Mouse (Mus musculus): Measurements from ENCODE around the gene Cxcl14.

The Cxcl14 gene

GRCm38 (mm10) chr13:56251924-56252619 lies 44.3 kb downstream of the Cxcl14 start, which contains the start of gene Neurog1:
Gene Neurog1 (minus strand): TSS chr13:56252163.
- DNase-seq (ENCODE audit: low read depth in 1 of 2, low spot score in 2 of 2): no peak

GRCm38 (mm10) chr13:56251176-56251923 lies 45.0 kb downstream of the Cxcl14 start:
- DNase-seq (ENCODE audit: low read depth in 1 of 2, low spot score in 2 of 2): no peak

GRCm38 (mm10) chr13:56250551-56251161 lies 45.7 kb downstream of the Cxcl14 start:
- DNase-seq (ENCODE audit: low read depth in 1 of 2, low spot score in 2 of 2): no peak

- DNase-seq (ENCODE audit: low read depth in 1 of 2, low spot score in 2 of 2): no peak
These were observed 46.6 kb downstream of the Cxcl14 start for GRCm38 (mm10) chr13:56249593-56250341.

- DNase-seq (ENCODE audit: low read depth in 1 of 2, low spot score in 2 of 2): no peak
These were observed 53.2 kb downstream of the Cxcl14 start for GRCm38 (mm10) chr13:56243104-56243503.

GRCm38 (mm10) chr13:56240012-56240770 lies 56.2 kb downstream of the Cxcl14 start:
- DNase-seq (ENCODE audit: low read depth in 1 of 2, low spot score in 2 of 2): no peak
